Mouse (Mus musculus): ENCODE results near the gene Vmn2r28. TPM values are rescaled to one million over a fixed set of nuclear protein-coding genes. Genes with fewer than 3 reads are reported as not detected.
"Not testable (repeated sequence)": the region's sequence is repeated elsewhere in the genome, so short reads cannot be mapped to it uniquely, and the experiment has no call there.

Vmn2r28 gene
- total RNA-seq (2021): not detected
- long read RNA-seq, experiment 1: 0 reads
- long read RNA-seq, experiment 2: 0 reads

- intact Hi-C loops (cut with DNase I); DNase-seq; H3K27ac ChIP-seq; H3K4me3 ChIP-seq: not testable (repeated sequence)
These were observed at the start of gene Vmn2r28 for GRCm38 (mm10) chr7:5493856-5494255. Gene Vmn2r28 (minus strand): TSS chr7:5493956.

- DNase-seq; H3K4me3 ChIP-seq; H3K27ac ChIP-seq; intact Hi-C loops (cut with DNase I): not testable (repeated sequence)
These were observed 47.1 kb upstream of the Vmn2r28 start for GRCm38 (mm10) chr7:5540770-5541436.

- TF ChIP-seq CTCF (IDR thresholded peaks at IDR 0.05): no peak
- no peak within 1 kb of the TSS for H3K27ac ChIP-seq
- intact Hi-C loops (cut with DNase I): loop anchor here (5.0 kb wide), 1 partner anchor 224 kb away; no protein-coding TSS in a partner anchor
- no peak within 1 kb of the TSS for H3K4me3 ChIP-seq
- DNase-seq: no peak
These were observed 37.1 kb downstream of the Vmn2r28 start, which contains the start of gene Vmn1r59 for GRCm38 (mm10) chr7:5456674-5457073. Gene Vmn1r59 (minus strand): TSS chr7:5456774.

GRCm38 (mm10) chr7:5454011-5454410 is 39.7 kb downstream of the Vmn2r28 start:
- intact Hi-C loops (cut with DNase I); H3K4me3 ChIP-seq: not testable (repeated sequence)

GRCm38 (mm10) chr7:5448627-5449026 is 45.1 kb downstream of the Vmn2r28 start:
- Histone ChIP-seq H3K27ac (no peak overlapping the region), H3K4me3 (no peak overlapping the region)
- intact Hi-C loops (cut with DNase I): no loop called here
- TF ChIP-seq CTCF (IDR thresholded peaks at IDR 0.05): no peak
- no peak for DNase-seq

More at GRCm38 (mm10) chr7:5454011-5454410, 39.7 kb downstream of the Vmn2r28 start:
- not testable (repeated sequence) for H3K27ac ChIP-seq, DNase-seq

Other genes with a start within 250 kb of the Vmn2r28 start
- gene Gm5065, start 143.4 kb downstream of the Vmn2r28 start, total RNA-seq (2021): not detected
- not detected for gene Nlrp2, start 142.9 kb downstream of the Vmn2r28 start, total RNA-seq (2021)
- not detected for gene Vmn1r58, start 80.6 kb downstream of the Vmn2r28 start, total RNA-seq (2021)
- not detected for gene Vmn1r59, start 37.2 kb downstream of the Vmn2r28 start, total RNA-seq (2021)
- not detected for gene Vmn1r60, start 53.4 kb upstream of the Vmn2r28 start, total RNA-seq (2021)
- gene Vmn1r61, start 119.3 kb upstream of the Vmn2r28 start, total RNA-seq (2021): not detected
- gene Vmn1r62, start 179.7 kb upstream of the Vmn2r28 start, total RNA-seq (2021): not detected

All from gastrocnemius, adult 2 months (tissue).